Mouse (Mus musculus): ENCODE measurements at regions not wholly inside any gene's neighbourhood (a gene's known extent, or its start where the extent isn't known, plus 50 kb on each side); places are given as distances from the start of the nearest gene placed in this dataset.

DNA sequence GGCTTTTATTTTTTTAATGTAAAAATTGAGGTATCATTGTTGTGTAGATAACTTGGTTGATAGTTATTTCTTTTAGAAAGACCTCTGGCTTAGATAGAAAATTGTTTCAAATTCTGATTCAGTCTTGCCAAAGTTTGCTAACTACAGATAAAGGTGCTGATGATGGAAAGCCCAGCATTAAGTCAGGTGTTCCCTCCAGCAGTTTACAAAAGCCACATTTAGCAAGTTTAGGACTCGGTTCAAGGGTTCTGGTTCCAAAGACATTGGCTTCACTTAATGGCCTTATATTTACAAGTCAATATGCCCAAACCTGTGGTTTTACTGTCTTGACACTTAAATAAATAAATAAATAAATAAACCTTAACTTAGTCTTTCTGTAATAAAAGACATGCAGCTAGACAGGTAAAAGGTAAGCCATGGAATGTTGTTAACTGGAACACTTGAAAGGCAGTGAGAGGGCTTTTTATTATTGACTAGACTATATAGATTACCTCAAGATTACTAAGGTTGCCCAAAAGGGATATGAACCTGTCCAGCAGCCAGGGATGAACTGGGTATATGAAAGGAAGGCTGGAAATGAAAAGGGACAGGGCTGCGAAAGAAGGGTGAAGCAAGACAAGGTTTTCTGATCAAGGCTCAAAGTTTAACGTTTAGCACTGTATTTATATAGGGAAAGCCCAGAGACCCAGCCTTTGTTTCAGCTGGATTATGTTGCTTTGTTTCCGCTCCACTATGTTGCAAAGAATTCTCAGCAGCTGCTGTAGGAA lies 1472.9 kb upstream of the Slc10a2 start:
- DNase-seq, result no peak

DNA sequence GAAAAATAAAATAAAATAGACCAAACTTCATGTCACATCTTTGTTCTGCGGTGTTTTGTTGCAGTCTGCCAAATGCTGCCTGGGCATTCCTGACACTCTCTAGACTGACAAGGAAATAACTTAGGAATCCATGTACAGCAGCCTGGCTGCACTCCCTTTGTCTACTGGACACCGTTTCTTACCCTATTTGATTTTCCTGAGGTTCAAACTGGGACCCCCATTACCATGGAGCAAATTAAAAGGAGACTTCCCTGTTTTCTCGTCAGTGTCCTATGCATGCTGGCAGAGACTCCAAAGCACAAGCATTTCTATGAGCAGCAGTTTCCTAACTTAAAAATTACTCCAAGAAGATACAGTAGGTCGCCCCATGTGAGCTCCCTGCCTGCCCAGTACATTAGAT lies 1470.1 kb upstream of the Slc10a2 start:
- DNase-seq, result no peak

GRCm38 (mm10) chr8:6573492-6573891 lies 1468.3 kb upstream of the Slc10a2 start:
- no peak for DNase-seq

GRCm38 (mm10) chr8:6572066-6572665 lies 1467.0 kb upstream of the Slc10a2 start:
- DNase-seq, result peak; percentile 74 to 84

GRCm38 (mm10) chr8:6550965-6551364 lies 1445.8 kb upstream of the Slc10a2 start:
- no peak for DNase-seq

GRCm38 (mm10) chr8:6527171-6527570 lies 1422.0 kb upstream of the Slc10a2 start:
- DNase-seq, result no peak

- no peak for DNase-seq
These were observed 1410.9 kb upstream of the Slc10a2 start for GRCm38 (mm10) chr8:6515882-6516682.

DNA sequence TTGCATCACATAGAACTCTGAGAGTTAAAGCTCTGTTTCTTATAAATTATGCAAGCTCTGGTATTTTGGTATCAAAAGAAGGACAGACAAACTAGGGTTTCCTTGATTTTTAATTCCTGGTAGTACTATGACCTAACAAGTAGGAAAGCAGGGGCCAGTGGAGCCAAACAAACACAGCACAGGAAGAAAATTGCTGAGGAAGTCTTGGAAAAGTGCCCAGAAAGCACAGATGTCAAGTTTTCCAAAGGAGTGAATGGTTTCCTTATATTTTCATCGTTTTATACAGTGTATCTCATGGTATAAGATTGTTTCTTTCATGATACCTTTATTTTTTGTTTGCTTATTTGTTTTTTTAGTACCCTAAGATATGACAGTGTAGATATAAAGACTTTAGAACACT lies 1387.3 kb upstream of the Slc10a2 start:
- DNase-seq, result no peak

- DNase-seq, result no peak
These were observed 1376.8 kb upstream of the Slc10a2 start for GRCm38 (mm10) chr8:6481966-6482365.

DNA sequence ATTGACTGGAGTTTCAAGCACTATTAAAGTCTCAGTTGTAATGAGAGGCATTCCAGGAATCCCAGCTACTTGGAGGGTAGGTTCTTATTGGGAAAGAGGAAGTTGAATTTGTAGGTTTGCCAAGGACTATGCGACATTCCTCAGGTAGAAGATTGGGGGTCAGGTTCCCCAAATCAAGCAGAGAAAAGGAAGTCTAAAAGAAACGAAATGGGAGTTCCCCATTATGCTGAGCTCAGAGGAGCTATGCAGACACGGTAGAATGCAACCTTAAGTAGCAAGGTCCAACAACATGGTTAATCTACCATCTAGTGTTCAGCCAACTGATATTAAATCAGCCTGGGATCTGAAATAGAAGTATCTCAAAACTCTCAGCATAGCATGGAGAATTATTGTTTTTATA lies 1365.9 kb upstream of the Slc10a2 start:
- DNase-seq, result no peak

- DNase-seq, result no peak
These were observed 1351.5 kb upstream of the Slc10a2 start for GRCm38 (mm10) chr8:6456553-6457180.

DNA sequence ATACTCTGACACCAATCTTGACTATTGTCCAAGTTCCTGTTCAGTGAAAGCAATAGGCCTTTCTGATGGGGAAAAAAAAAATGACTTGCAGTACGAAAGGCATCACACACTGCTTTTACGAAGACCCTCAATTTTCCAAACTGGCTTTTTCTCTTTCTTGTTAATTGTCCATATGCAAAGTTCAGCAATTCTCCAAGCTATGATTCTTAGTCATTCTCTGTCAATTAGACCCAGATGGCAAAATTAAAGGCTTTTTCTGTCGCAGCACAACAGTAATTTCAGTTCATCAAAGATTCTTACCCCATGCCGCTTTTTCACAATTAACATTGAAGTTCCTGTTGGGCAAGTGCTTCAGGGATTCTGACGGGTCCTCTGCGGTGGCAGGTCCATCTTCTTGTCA lies 1343.2 kb upstream of the Slc10a2 start:
- DNase-seq, result no peak

DNA sequence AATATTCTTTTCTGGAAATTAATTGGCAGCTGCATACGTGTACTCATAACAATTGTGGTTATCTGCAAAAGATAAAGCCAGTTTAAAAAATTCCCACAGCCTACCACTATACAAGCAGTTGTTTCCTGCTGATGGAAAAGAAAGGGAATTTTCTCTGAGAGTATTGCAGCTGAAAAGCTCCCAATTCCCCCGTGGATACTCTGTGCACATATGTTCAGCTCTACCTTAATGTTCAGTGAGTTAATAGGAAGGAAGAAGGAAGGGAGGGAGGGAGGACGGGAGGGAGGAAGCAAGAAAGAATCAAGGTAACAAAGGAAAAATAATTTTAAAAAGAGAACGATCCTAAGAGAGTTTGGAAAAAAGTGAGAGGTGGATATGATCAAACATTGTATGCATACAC lies 1333.9 kb upstream of the Slc10a2 start:
- DNase-seq, result no peak

All from lung, postnatal 4 days (tissue).